Mouse (Mus musculus): ENCODE measurements around the gene Tlr4. TPM values are rescaled to one million over a fixed set of nuclear protein-coding genes. Genes with fewer than 3 reads are reported as not detected.

Gene Tlr4
- polyA plus RNA-seq, 1 experiment from 2014 or later, result 1.9 TPM

DNA sequence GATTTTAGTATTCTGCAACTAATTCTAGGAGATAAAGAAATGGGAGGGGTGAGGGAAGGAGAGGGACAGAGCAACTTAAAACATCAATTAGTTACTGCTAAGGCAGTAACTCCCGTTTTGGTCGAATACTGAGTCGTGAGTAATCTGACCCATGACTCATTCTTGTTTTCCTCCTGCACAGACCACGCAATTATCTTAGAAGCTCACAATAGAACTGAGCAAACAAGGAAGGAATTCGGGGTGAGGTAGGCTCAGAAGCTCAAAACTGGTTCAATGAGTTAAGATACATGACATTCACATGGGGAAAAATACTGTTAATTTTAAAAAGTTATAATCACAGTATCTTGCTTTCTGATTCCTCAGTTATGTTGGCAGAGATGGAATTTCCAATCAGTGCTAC lies 1.3 kb downstream of the Tlr4 start:
- H3K4me3 ChIP-seq (ENCODE audit: low read length), result no peak overlapping the region

GRCm38 (mm10) chr4:66838071-66838470 lies 10.7 kb downstream of the Tlr4 start:
- WGBS, result 69% methylated on average over 2 of the region's 2 CpGs
- Histone ChIP-seq H3K4me2 (ENCODE audit: low read depth, low read length) (no peak overlapping the region), H3K4me3 (ENCODE audit: low read length) (no peak overlapping the region), H3K9ac (ENCODE audit: low read length) (no peak overlapping the region), H3K9me3 (ENCODE audit: control insufficient read depth, low read length) (no peaks in the 10 kb centered on the region), H3K27me3 (ENCODE audit: control insufficient read depth, insufficient read depth, low read depth, low read length) (no peaks in the 10 kb centered on the region), H3K27ac (ENCODE audit: low read length) (no peak overlapping the region), H3K4me1 (replicated peaks; ENCODE audit: control insufficient read depth, insufficient read depth, low read length) (no peaks in the 10 kb centered on the region), H3K36me3 (ENCODE audit: control insufficient read depth, insufficient read depth, low read length) (no peaks in the 10 kb centered on the region)
- no peak for ATAC-seq (ENCODE audit: low read depth)

More for the DNA sequence above, 1.3 kb downstream of the Tlr4 start:
- no peak overlapping the region for H3K4me2 ChIP-seq (ENCODE audit: low read depth, low read length)
- 17% methylated on average over 5 of the region's 5 CpGs for WGBS
- no peak overlapping the region for H3K27ac ChIP-seq (ENCODE audit: low read length)
- no peaks in the 10 kb centered on the region for H3K36me3 ChIP-seq (ENCODE audit: control insufficient read depth, insufficient read depth, low read length)
- H3K4me1 ChIP-seq (replicated peaks; ENCODE audit: control insufficient read depth, insufficient read depth, low read length), result no peaks in the 10 kb centered on the region
- H3K9me3 ChIP-seq (ENCODE audit: control insufficient read depth, low read length), result no peaks in the 10 kb centered on the region
- no peaks in the 10 kb centered on the region for H3K27me3 ChIP-seq (ENCODE audit: control insufficient read depth, insufficient read depth, low read depth, low read length)
- no peak overlapping the region for H3K9ac ChIP-seq (ENCODE audit: low read length)
- peak; percentile 52; the same call in 1 of the 2 replicates for ATAC-seq (ENCODE audit: low read depth)

GRCm38 (mm10) chr4:66843255-66843654 lies 15.9 kb downstream of the Tlr4 start:
- no peak for ATAC-seq (ENCODE audit: low read depth)
- H3K9ac ChIP-seq (ENCODE audit: low read length), result no peak overlapping the region
- 65% methylated on average over 1 of the region's 1 CpGs for WGBS
- H3K4me3 ChIP-seq (ENCODE audit: low read length), result no peak overlapping the region
- H3K4me2 ChIP-seq (ENCODE audit: low read depth, low read length), result no peak overlapping the region
- H3K27me3 ChIP-seq (ENCODE audit: control insufficient read depth, insufficient read depth, low read depth, low read length), result no peaks in the 10 kb centered on the region
- H3K27ac ChIP-seq (ENCODE audit: low read length), result no peak overlapping the region
- H3K36me3 ChIP-seq (ENCODE audit: control insufficient read depth, insufficient read depth, low read length), result no peaks in the 10 kb centered on the region
- H3K4me1 ChIP-seq (replicated peaks; ENCODE audit: control insufficient read depth, insufficient read depth, low read length), result no peaks in the 10 kb centered on the region
- no peaks in the 10 kb centered on the region for H3K9me3 ChIP-seq (ENCODE audit: control insufficient read depth, low read length)

- Histone ChIP-seq H3K27ac (ENCODE audit: low read length) (no peak overlapping the region), H3K4me3 (ENCODE audit: low read length) (no peak overlapping the region), H3K4me2 (ENCODE audit: low read depth, low read length) (no peak overlapping the region), H3K27me3 (ENCODE audit: control insufficient read depth, insufficient read depth, low read depth, low read length) (no peaks in the 10 kb centered on the region), H3K9me3 (ENCODE audit: control insufficient read depth, low read length) (no peaks in the 10 kb centered on the region), H3K36me3 (ENCODE audit: control insufficient read depth, insufficient read depth, low read length) (no peaks in the 10 kb centered on the region), H3K9ac (ENCODE audit: low read length) (no peak overlapping the region), H3K4me1 (replicated peaks; ENCODE audit: control insufficient read depth, insufficient read depth, low read length) (no peaks in the 10 kb centered on the region)
- ATAC-seq (ENCODE audit: low read depth), result peak; percentile 17; the same call in 1 of the 2 replicates
- 55% methylated on average over 3 of the region's 3 CpGs for WGBS
These were observed 24.6 kb downstream of the Tlr4 start for GRCm38 (mm10) chr4:66852011-66852410.

DNA sequence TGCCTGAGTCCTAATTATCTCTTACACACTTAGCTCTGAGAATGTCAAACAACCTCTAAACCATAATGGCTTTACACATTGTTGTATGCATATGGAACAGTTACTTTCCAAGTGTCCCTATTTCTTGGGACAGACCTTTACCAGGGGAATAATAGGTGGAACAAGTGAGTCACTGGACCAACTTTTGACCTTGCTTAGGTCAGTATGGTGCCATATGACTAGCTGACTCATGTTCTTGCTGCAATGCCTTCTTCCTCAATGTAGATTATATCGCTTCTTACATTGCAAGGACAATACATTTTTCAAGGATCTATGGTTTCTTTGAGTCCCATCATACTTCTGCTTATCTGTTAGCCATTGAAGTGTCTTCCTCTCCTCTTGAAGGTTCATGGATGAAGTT lies 29.6 kb downstream of the Tlr4 start:
- no peaks in the 10 kb centered on the region for H3K4me1 ChIP-seq (replicated peaks; ENCODE audit: control insufficient read depth, insufficient read depth, low read length)
- no peak overlapping the region for H3K4me2 ChIP-seq (ENCODE audit: low read depth, low read length)
- H3K27me3 ChIP-seq (ENCODE audit: control insufficient read depth, insufficient read depth, low read depth, low read length), result no peaks in the 10 kb centered on the region
- no peak overlapping the region for H3K27ac ChIP-seq (ENCODE audit: low read length)
- no peaks in the 10 kb centered on the region for H3K36me3 ChIP-seq (ENCODE audit: control insufficient read depth, insufficient read depth, low read length)
- WGBS, result 81% methylated on average over 1 of the region's 1 CpGs
- no peak overlapping the region for H3K4me3 ChIP-seq (ENCODE audit: low read length)
- H3K9ac ChIP-seq (ENCODE audit: low read length), result no peak overlapping the region
- no peak for ATAC-seq (ENCODE audit: low read depth)
- H3K9me3 ChIP-seq (ENCODE audit: control insufficient read depth, low read length), result no peaks in the 10 kb centered on the region

DNA sequence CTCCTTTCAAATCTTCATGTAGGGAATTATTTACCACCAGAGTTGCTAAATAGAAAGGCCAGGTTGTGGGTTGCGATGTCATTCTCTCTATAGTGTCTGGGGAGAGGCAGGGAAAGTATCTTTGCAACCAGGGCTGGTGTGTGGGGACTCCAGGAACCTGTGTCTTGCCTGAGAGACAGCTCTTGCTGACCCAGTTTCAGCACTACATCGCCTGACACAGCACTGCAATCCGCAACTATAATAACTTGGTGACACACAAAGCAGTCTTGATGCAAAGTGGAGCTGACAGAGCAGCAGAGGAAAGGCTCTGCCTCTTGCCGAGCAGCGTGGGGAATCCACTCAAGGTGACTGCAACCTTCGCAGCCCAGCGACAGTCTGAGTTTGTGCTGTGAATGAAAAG lies 42.5 kb downstream of the Tlr4 start:
- Histone ChIP-seq H3K27ac (ENCODE audit: low read length) (no peak overlapping the region), H3K4me1 (replicated peaks; ENCODE audit: control insufficient read depth, insufficient read depth, low read length) (no peaks in the 10 kb centered on the region), H3K4me2 (ENCODE audit: low read depth, low read length) (no peak overlapping the region), H3K27me3 (ENCODE audit: control insufficient read depth, insufficient read depth, low read depth, low read length) (no peaks in the 10 kb centered on the region), H3K9ac (ENCODE audit: low read length) (no peak overlapping the region), H3K9me3 (ENCODE audit: control insufficient read depth, low read length) (no peaks in the 10 kb centered on the region), H3K36me3 (ENCODE audit: control insufficient read depth, insufficient read depth, low read length) (no peaks in the 10 kb centered on the region), H3K4me3 (ENCODE audit: low read length) (no peak overlapping the region)
- 75% methylated on average over 7 of the region's 7 CpGs for WGBS
- no peak for ATAC-seq (ENCODE audit: low read depth)

GRCm38 (mm10) chr4:66872026-66872425 lies 44.6 kb downstream of the Tlr4 start:
- H3K27me3 ChIP-seq (ENCODE audit: control insufficient read depth, insufficient read depth, low read depth, low read length), result no peaks in the 10 kb centered on the region
- no peaks in the 10 kb centered on the region for H3K9me3 ChIP-seq (ENCODE audit: control insufficient read depth, low read length)
- ATAC-seq (ENCODE audit: low read depth), result no peak
- no peak overlapping the region for H3K27ac ChIP-seq (ENCODE audit: low read length)
- no peak overlapping the region for H3K4me2 ChIP-seq (ENCODE audit: low read depth, low read length)
- 84% methylated on average over 5 of the region's 5 CpGs for WGBS
- H3K9ac ChIP-seq (ENCODE audit: low read length), result no peak overlapping the region
- no peaks in the 10 kb centered on the region for H3K4me1 ChIP-seq (replicated peaks; ENCODE audit: control insufficient read depth, insufficient read depth, low read length)
- no peak overlapping the region for H3K4me3 ChIP-seq (ENCODE audit: low read length)
- H3K36me3 ChIP-seq (ENCODE audit: control insufficient read depth, insufficient read depth, low read length), result no peaks in the 10 kb centered on the region

DNA sequence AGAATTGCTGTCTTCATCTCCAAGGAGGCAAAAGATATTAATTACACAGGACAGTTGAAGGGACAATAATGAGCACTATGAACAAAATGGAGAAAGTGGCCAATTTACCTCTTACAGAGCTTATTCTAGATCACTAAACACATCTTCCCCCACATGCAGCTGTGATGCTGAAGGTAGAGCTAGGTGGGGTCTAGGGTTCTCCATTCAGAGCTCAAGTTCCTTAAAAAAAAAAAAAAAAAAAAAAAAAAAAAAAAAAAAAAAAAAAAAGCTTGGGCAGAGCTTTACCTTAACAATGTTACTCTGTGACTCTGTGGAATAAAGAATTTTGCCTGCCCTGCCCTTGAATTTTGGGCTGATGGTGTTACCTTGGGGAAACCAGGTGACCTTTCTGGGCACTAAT lies 46.0 kb downstream of the Tlr4 start:
- ATAC-seq (ENCODE audit: low read depth), result no peak
- Histone ChIP-seq H3K9ac (ENCODE audit: low read length) (no peak overlapping the region), H3K4me2 (ENCODE audit: low read depth, low read length) (no peak overlapping the region), H3K36me3 (ENCODE audit: control insufficient read depth, insufficient read depth, low read length) (no peaks in the 10 kb centered on the region), H3K4me1 (replicated peaks; ENCODE audit: control insufficient read depth, insufficient read depth, low read length) (no peaks in the 10 kb centered on the region), H3K9me3 (ENCODE audit: control insufficient read depth, low read length) (no peaks in the 10 kb centered on the region), H3K27me3 (ENCODE audit: control insufficient read depth, insufficient read depth, low read depth, low read length) (no peaks in the 10 kb centered on the region), H3K4me3 (ENCODE audit: low read length) (no peak overlapping the region), H3K27ac (ENCODE audit: low read length) (no peak overlapping the region)

GRCm38 (mm10) chr4:66875751-66876150 lies 48.4 kb downstream of the Tlr4 start:
- Histone ChIP-seq H3K4me2 (ENCODE audit: low read depth, low read length) (no peak overlapping the region), H3K36me3 (ENCODE audit: control insufficient read depth, insufficient read depth, low read length) (no peaks in the 10 kb centered on the region), H3K27me3 (ENCODE audit: control insufficient read depth, insufficient read depth, low read depth, low read length) (no peaks in the 10 kb centered on the region), H3K9me3 (ENCODE audit: control insufficient read depth, low read length) (no peaks in the 10 kb centered on the region), H3K4me3 (ENCODE audit: low read length) (no peak overlapping the region), H3K4me1 (replicated peaks; ENCODE audit: control insufficient read depth, insufficient read depth, low read length) (no peaks in the 10 kb centered on the region), H3K27ac (ENCODE audit: low read length) (no peak overlapping the region), H3K9ac (ENCODE audit: low read length) (no peak overlapping the region)
- ATAC-seq (ENCODE audit: low read depth), result no peak
- whole genome bisulfite sequencing, result 23% methylated on average over 4 of the region's 4 CpGs

- ATAC-seq (ENCODE audit: low read depth), result no peak
- H3K9me3 ChIP-seq (ENCODE audit: control insufficient read depth, low read length), result no peaks in the 10 kb centered on the region
- no peak overlapping the region for H3K4me2 ChIP-seq (ENCODE audit: low read depth, low read length)
- H3K9ac ChIP-seq (ENCODE audit: low read length), result no peak overlapping the region
- H3K36me3 ChIP-seq (ENCODE audit: control insufficient read depth, insufficient read depth, low read length), result no peaks in the 10 kb centered on the region
- no peaks in the 10 kb centered on the region for H3K4me1 ChIP-seq (replicated peaks; ENCODE audit: control insufficient read depth, insufficient read depth, low read length)
- 67% methylated on average over 11 of the region's 11 CpGs for WGBS
- no peak overlapping the region for H3K4me3 ChIP-seq (ENCODE audit: low read length)
- no peak overlapping the region for H3K27ac ChIP-seq (ENCODE audit: low read length)
- H3K27me3 ChIP-seq (ENCODE audit: control insufficient read depth, insufficient read depth, low read depth, low read length), result no peaks in the 10 kb centered on the region
These were observed 50.2 kb downstream of the Tlr4 start for GRCm38 (mm10) chr4:66877609-66878008.
